Mouse (Mus musculus): ENCODE results near the gene Psg23. TPM values are rescaled to one million over a fixed set of nuclear protein-coding genes. Genes with fewer than 3 reads are reported as not detected.
"Not testable (repeated sequence)": the region's sequence is repeated elsewhere in the genome, so short reads cannot be mapped to it uniquely, and the experiment has no call there.

Gene Psg23
- total RNA-seq (2012; rRNA removed) (not detected in 2 replicates), polyA plus RNA-seq (2012; ENCODE audit: insufficient read depth in 1 of 2, insufficient read length in 2 of 2, low read depth in 1 of 2, low replicate concordance in 2 of 2, missing spikeins in 1 of 2) (not detected)

DNA sequence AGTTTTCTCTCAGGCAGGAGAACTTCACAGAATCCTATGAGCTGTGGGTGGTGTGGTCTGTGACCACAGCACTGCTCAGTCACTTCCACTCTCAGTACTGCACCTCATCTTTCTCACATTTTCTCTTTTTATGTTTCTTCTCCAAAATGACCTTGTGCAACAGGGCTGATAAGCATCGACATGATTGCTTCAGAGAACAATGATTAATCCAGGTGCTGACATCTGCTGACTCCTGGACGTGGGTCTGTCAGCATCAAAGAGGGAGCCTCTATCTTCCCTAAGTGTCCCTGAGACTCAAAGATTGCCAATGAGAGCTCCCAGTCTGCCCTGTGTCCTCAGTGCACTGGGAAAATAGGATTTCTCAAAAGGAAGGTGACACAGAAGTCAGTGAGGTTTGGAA is at the start of gene Psg23:
TSS of gene Psg23 (minus strand) at position 101 of the 400 bp plus-strand sequence.
- H3K27ac ChIP-seq (ENCODE audit: control insufficient read depth, low read depth, low read length); H3K4me1 ChIP-seq (ENCODE audit: control insufficient read depth in 1 of 2, insufficient read depth in 2 of 2, low read length in 2 of 2); DNase-seq (ENCODE audit: low read depth, low spot score); H3K27me3 ChIP-seq (ENCODE audit: control insufficient read depth in 1 of 2, insufficient read depth in 2 of 2, low read length in 2 of 2); H3K36me3 ChIP-seq (ENCODE audit: control insufficient read depth in 1 of 2, insufficient read depth in 2 of 2, low read length in 2 of 2); H3K79me2 ChIP-seq (ENCODE audit: control insufficient read depth, insufficient read depth, low read length, poor library complexity); H3K4me3 ChIP-seq (ENCODE audit: control insufficient read depth in 1 of 2, insufficient read depth in 1 of 2, low read depth in 2 of 2, low read length in 2 of 2); H3K9me3 ChIP-seq (replicated peaks; ENCODE audit: insufficient read depth, low read length); H3K9ac ChIP-seq (ENCODE audit: control insufficient read depth, low read depth, low read length, poor library complexity, severe bottlenecking): not testable (repeated sequence)

DNA sequence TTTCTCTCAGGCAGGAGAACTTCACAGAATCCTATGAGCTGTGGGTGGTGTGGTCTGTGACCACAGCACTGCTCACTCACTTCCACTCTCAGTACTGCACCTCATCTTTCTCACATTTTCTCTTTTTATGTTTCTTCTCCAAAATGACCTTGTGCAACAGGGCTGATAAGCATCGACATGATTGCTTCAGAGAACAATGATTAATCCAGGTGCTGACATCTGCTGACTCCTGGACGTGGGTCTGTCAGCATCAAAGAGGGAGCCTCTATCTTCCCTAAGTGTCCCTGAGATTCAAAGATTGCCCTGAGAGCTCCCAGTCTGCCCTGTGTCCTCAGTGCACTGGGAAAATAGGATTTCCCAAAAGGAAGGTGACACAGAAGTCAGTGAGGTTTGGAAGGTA is 40.3 kb upstream of the Psg23 start, which contains the start of gene Psg21:
TSS of gene Psg21 (minus strand) at position 101 of the 400 bp plus-strand sequence.
- H3K27me3 ChIP-seq (ENCODE audit: control insufficient read depth in 1 of 2, insufficient read depth in 2 of 2, low read length in 2 of 2); H3K4me1 ChIP-seq (ENCODE audit: control insufficient read depth in 1 of 2, insufficient read depth in 2 of 2, low read length in 2 of 2); H3K9me3 ChIP-seq (replicated peaks; ENCODE audit: insufficient read depth, low read length); DNase-seq (ENCODE audit: low read depth, low spot score); H3K4me3 ChIP-seq (ENCODE audit: control insufficient read depth in 1 of 2, insufficient read depth in 1 of 2, low read depth in 2 of 2, low read length in 2 of 2); H3K79me2 ChIP-seq (ENCODE audit: control insufficient read depth, insufficient read depth, low read length, poor library complexity); H3K27ac ChIP-seq (ENCODE audit: control insufficient read depth, low read depth, low read length); H3K9ac ChIP-seq (ENCODE audit: control insufficient read depth, low read depth, low read length, poor library complexity, severe bottlenecking); H3K36me3 ChIP-seq (ENCODE audit: control insufficient read depth in 1 of 2, insufficient read depth in 2 of 2, low read length in 2 of 2): not testable (repeated sequence)

DNA sequence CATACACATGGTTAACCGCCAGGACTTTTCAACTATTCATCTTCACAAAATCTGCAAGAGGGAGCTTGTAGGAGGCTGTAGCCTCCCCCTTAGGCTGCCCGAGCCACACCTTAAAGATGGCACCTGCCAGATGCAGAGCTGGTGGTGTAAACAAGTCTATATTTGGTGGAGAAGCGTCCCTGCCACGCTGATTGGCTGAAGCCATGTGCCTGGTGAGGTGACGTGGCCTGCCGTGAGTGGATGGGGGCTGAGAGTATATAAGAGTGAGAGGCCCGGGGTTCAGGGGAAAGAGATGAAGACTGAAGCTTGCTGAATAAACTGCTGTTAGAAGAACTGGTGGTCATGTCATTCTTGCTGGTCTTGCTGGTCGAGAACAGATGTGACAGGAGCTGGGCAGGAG is 10.6 kb upstream of the Psg23 start:
- H3K9me3 ChIP-seq (replicated peaks; ENCODE audit: insufficient read depth, low read length); H3K27me3 ChIP-seq (ENCODE audit: control insufficient read depth in 1 of 2, insufficient read depth in 2 of 2, low read length in 2 of 2); H3K4me3 ChIP-seq (ENCODE audit: control insufficient read depth in 1 of 2, insufficient read depth in 1 of 2, low read depth in 2 of 2, low read length in 2 of 2); H3K9ac ChIP-seq (ENCODE audit: control insufficient read depth, low read depth, low read length, poor library complexity, severe bottlenecking); H3K4me1 ChIP-seq (ENCODE audit: control insufficient read depth in 1 of 2, insufficient read depth in 2 of 2, low read length in 2 of 2); H3K27ac ChIP-seq (ENCODE audit: control insufficient read depth, low read depth, low read length); H3K36me3 ChIP-seq (ENCODE audit: control insufficient read depth in 1 of 2, insufficient read depth in 2 of 2, low read length in 2 of 2); DNase-seq (ENCODE audit: low read depth, low spot score); H3K79me2 ChIP-seq (ENCODE audit: control insufficient read depth, insufficient read depth, low read length, poor library complexity): not testable (repeated sequence)

DNA sequence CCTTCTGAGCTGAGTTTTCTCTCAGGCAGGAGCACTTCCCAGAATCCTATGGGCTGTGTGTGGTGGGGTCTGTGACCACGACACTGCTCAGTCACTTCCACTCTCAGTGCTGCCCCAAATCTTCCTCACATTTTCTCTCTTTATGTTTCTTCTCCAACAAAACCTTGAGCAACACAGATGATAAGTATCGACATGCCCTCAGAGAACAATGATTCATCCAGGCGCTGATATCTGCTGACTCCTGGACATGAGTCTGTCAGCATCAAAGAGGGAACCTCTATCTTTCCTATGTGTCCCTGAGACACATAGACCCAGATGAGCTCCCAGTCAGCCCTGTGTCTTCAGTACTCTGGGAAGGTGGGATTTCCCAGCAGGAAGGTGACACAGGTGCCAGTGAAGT is 49.1 kb downstream of the Psg23 start, which contains the start of gene Psg27:
TSS of gene Psg27 (minus strand) at position 101 of the 400 bp plus-strand sequence.
- H3K4me1 ChIP-seq (ENCODE audit: control insufficient read depth in 1 of 2, insufficient read depth in 2 of 2, low read length in 2 of 2) = no peaks in the 10 kb centered on the region
- no peaks in the 10 kb centered on the region for H3K36me3 ChIP-seq (ENCODE audit: control insufficient read depth in 1 of 2, insufficient read depth in 2 of 2, low read length in 2 of 2)
- TF ChIP-seq MAFK (IDR thresholded peaks at IDR 0.05; ENCODE audit: borderline replicate concordance, low read depth, low read length) = no peak
- no peak for TF ChIP-seq MYB (IDR thresholded peaks at IDR 0.05; ENCODE audit: low read depth, low read length)
- TF ChIP-seq RAD21 (IDR thresholded peaks at IDR 0.05; ENCODE audit: low read depth, low read length) = no peak
- no peak for TF ChIP-seq TAL1 (IDR thresholded peaks at IDR 0.05; ENCODE audit: low read length)
- TF ChIP-seq CTCF (IDR thresholded peaks at IDR 0.05 in 2 of 3, conservative IDR thresholded peaks at IDR 0.05 in 1 of 3; ENCODE audit: control insufficient read depth in 1 of 3, insufficient read depth in 1 of 3, low read depth in 2 of 3, low read length in 3 of 3, poor library complexity in 1 of 3, severe bottlenecking in 1 of 3) = no peak
- no peak for TF ChIP-seq MEF2A (IDR thresholded peaks at IDR 0.05; ENCODE audit: extremely low read depth, insufficient replicate concordance, low read depth, low read length, poor library complexity, severe bottlenecking)
- TF ChIP-seq MYC (IDR thresholded peaks at IDR 0.05; ENCODE audit: low read depth, low read length) = no peak
- no peak for TF ChIP-seq MAX (IDR thresholded peaks at IDR 0.05; ENCODE audit: low read length)
- no peak for TF ChIP-seq POLR2AphosphoS5 (IDR thresholded peaks at IDR 0.05; ENCODE audit: borderline replicate concordance, low read depth, low read length)
- no peak for TF ChIP-seq KAT2A (conservative IDR thresholded peaks at IDR 0.05; ENCODE audit: low read depth, low read length)
- no peak for TF ChIP-seq POLR2AphosphoS2 (IDR thresholded peaks at IDR 0.05; ENCODE audit: low read length)
- no peak for TF ChIP-seq CHD2 (IDR thresholded peaks at IDR 0.05; ENCODE audit: low read length)
- no peak for TF ChIP-seq MAZ (IDR thresholded peaks at IDR 0.05; ENCODE audit: low read depth, low read length)
- no peak for TF ChIP-seq SIN3A (IDR thresholded peaks at IDR 0.05; ENCODE audit: low read length)
- TF ChIP-seq GATA1 (IDR thresholded peaks at IDR 0.05; ENCODE audit: low read depth, low read length) = no peak
- TF ChIP-seq ELF1 (IDR thresholded peaks at IDR 0.05; ENCODE audit: low read depth, low read length) = no peak
- no peak for TF ChIP-seq USF1 (IDR thresholded peaks at IDR 0.05; ENCODE audit: low read depth, low read length)
- TF ChIP-seq HCFC1 (IDR thresholded peaks at IDR 0.05; ENCODE audit: low read depth, low read length) = no peak
- TF ChIP-seq MXI1 (IDR thresholded peaks at IDR 0.05; ENCODE audit: low read depth, low read length) = no peak
- no peak within 1 kb of the TSS for H3K4me3 ChIP-seq (ENCODE audit: control insufficient read depth in 1 of 2, insufficient read depth in 1 of 2, low read depth in 2 of 2, low read length in 2 of 2)
- no peaks in the 10 kb centered on the region for H3K27me3 ChIP-seq (ENCODE audit: control insufficient read depth in 1 of 2, insufficient read depth in 2 of 2, low read length in 2 of 2)
- H3K9me3 ChIP-seq (replicated peaks; ENCODE audit: insufficient read depth, low read length) = no peaks in the 10 kb centered on the region
- H3K79me2 ChIP-seq (ENCODE audit: control insufficient read depth, insufficient read depth, low read length, poor library complexity) = no peaks in the 10 kb centered on the region
- DNase-seq (ENCODE audit: low read depth, low spot score) = no peak
- no peak within 1 kb of the TSS for H3K9ac ChIP-seq (ENCODE audit: control insufficient read depth, low read depth, low read length, poor library complexity, severe bottlenecking)
- H3K27ac ChIP-seq (ENCODE audit: control insufficient read depth, low read depth, low read length) = no peak within 1 kb of the TSS

Measured in MEL (cell line).